Mouse (Mus musculus): ENCODE measurements around the gene Nupr1. TPM values are rescaled to one million over a fixed set of nuclear protein-coding genes. Genes with fewer than 3 reads are reported as not detected.

The Nupr1 gene
- polyA plus RNA-seq, 2 experiments: 1.9 to 3.2 TPM

DNA sequence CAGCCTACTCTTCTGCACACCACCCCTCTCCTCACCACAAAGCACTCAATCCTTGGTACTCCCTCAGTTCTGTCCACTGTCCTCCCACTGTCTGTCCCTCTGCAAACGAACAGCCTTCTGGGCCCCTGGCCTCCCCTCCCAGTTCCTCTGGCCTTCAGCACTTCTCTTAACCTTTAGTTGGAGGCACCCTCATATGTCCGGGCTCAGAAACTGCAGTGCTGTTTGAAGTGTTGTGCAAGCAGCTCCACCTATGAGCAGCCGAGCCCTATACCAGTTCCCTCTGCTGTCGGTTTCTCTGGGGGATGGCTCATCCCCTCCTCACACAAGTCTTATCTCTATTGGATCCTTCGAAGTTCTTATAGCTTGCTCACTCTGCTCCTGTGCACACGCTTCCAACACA lies 34.2 kb downstream of the Nupr1 start:
- DNase-seq (ENCODE audit: low read depth in 3 of 3, low spot score in 3 of 3): no peak
- Histone ChIP-seq H3K36me3 (replicated peaks; ENCODE audit: control insufficient read depth, insufficient read depth, low read depth) (no peaks in the 10 kb centered on the region), H3K9ac (replicated peaks) (no peak overlapping the region), H3K4me2 (ENCODE audit: low read depth) (no peak overlapping the region), H3K27ac (no peak overlapping the region), H3K4me1 (replicated peaks; ENCODE audit: control insufficient read depth in 2 of 2, insufficient read depth in 2 of 2, low read length in 1 of 2) (peaks cover 0 to 3% of the 10 kb centered on the region in 2 experiments; a peak in 2 of 4 replicates), H3K9me3 (ENCODE audit: control insufficient read depth, low read length) (no peaks in the 10 kb centered on the region), H3K27me3 (ENCODE audit: control insufficient read depth, insufficient read depth, low read length) (no peaks in the 10 kb centered on the region), H3K4me3 (ENCODE audit: insufficient read depth in 1 of 2, low read depth in 2 of 2, low read length in 2 of 2) (no peak overlapping the region)
- 21% methylated on average over 6 of the region's 6 CpGs for WGBS (ENCODE audit: insufficient replicate concordance)
- ATAC-seq (ENCODE audit: insufficient read depth): no peak
- no peak for TF ChIP-seq EP300 (IDR thresholded peaks at IDR 0.05; ENCODE audit: low read depth)
- no peak for TF ChIP-seq CTCF (IDR thresholded peaks at IDR 0.05; ENCODE audit: low read depth)

- no peak overlapping the region for H3K27ac ChIP-seq
These were observed 34.8 kb downstream of the Nupr1 start for GRCm38 (mm10) chr7:126595890-126596289.

DNA sequence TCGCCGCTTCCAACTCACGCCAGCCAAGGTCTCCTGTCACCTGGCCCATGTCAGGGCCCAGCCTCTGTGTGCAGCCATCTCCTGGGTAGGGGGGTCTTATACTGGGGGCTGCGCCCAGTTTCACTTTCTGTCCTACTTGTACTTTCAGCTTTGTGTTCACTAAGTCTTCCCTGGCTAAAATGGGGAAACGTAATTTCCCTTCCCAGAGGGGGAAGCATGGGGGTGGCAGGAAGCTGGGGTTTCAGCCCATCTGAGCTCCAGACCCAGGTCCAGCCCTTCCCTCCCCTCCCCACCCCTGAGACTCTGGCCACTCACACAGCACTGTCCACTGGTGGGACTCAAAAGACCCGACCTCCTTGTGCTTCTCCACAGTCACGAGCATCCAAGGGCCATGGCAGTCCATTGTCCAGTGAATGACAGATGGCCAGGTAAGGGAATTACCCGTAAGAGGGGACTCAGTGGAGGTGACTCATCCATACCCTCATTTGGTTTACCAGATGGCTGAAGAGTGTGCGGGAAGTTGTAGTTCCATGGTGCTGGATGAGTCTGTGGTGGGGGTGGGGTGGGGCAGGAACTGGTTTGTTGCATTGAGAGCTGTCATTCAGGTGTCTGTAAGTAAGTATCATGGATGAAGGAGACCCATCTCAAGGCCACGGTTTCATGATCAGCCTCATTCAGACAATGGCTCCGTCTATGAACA lies 35.6 kb downstream of the Nupr1 start, which contains the start of gene Il27:
Il27 (minus strand) TSS at position 80 of the 700 bp plus-strand sequence.
- Histone ChIP-seq H3K9ac (replicated peaks) (no peak within 1 kb of the TSS), H3K27me3 (ENCODE audit: control insufficient read depth, insufficient read depth, low read length) (no peaks in the 10 kb centered on the region), H3K9me3 (ENCODE audit: control insufficient read depth, low read length) (no peaks in the 10 kb centered on the region), H3K4me1 (replicated peaks; ENCODE audit: control insufficient read depth in 2 of 2, insufficient read depth in 2 of 2, low read length in 1 of 2) (peaks cover 0 to 3% of the 10 kb centered on the region in 2 experiments; a peak in 2 of 4 replicates), H3K36me3 (replicated peaks; ENCODE audit: control insufficient read depth, insufficient read depth, low read depth) (no peaks in the 10 kb centered on the region), H3K4me3 (ENCODE audit: insufficient read depth in 1 of 2, low read depth in 2 of 2, low read length in 2 of 2) (no peak within 1 kb of the TSS), H3K4me2 (ENCODE audit: low read depth) (no peak within 1 kb of the TSS), H3K27ac (no peak within 1 kb of the TSS)
- DNase-seq (ENCODE audit: low read depth in 3 of 3, low spot score in 3 of 3): no peak
- ATAC-seq (ENCODE audit: insufficient read depth): no peak
- 55% methylated on average over 11 of the region's 11 CpGs for WGBS (ENCODE audit: insufficient replicate concordance)
- no peak for TF ChIP-seq CTCF (IDR thresholded peaks at IDR 0.05; ENCODE audit: low read depth)

More at GRCm38 (mm10) chr7:126595890-126596289, 34.8 kb downstream of the Nupr1 start:
- 64% methylated on average over 5 of the region's 5 CpGs for WGBS (ENCODE audit: insufficient replicate concordance)
- no peak for ATAC-seq (ENCODE audit: insufficient read depth)
- Histone ChIP-seq H3K9me3 (ENCODE audit: control insufficient read depth, low read length) (no peaks in the 10 kb centered on the region), H3K4me3 (ENCODE audit: insufficient read depth in 1 of 2, low read depth in 2 of 2, low read length in 2 of 2) (no peak overlapping the region), H3K9ac (replicated peaks) (no peak overlapping the region), H3K27me3 (ENCODE audit: control insufficient read depth, insufficient read depth, low read length) (no peaks in the 10 kb centered on the region), H3K4me1 (replicated peaks; ENCODE audit: control insufficient read depth in 2 of 2, insufficient read depth in 2 of 2, low read length in 1 of 2) (peaks cover 0 to 3% of the 10 kb centered on the region in 2 experiments; a peak in 2 of 4 replicates), H3K36me3 (replicated peaks; ENCODE audit: control insufficient read depth, insufficient read depth, low read depth) (no peaks in the 10 kb centered on the region), H3K4me2 (ENCODE audit: low read depth) (no peak overlapping the region)
- no peak for DNase-seq (ENCODE audit: low read depth in 3 of 3, low spot score in 3 of 3)
- no peak for TF ChIP-seq CTCF (IDR thresholded peaks at IDR 0.05; ENCODE audit: low read depth)
- TF ChIP-seq EP300 (IDR thresholded peaks at IDR 0.05; ENCODE audit: low read depth): no peak

DNA sequence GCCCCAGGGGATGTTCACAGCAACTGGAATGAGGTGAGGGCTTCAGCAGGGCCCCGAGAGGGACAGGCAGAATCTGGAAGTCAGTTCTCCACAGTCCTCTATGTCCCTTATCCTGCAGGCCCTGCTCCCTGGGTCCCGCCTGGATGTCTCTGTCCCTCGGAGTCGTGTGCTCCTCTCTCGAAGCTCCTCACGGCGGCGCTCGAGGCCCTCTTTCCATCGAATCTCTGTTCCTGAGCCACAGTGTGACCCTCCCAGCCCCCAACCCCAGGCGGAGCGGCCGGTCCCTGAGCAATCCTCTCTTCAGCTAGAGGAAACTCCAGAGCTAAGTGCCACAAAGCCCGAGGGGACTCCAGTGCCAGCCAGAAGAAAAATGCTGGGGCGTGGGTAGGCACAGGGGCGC lies 42.9 kb downstream of the Nupr1 start:
- H3K36me3 ChIP-seq (replicated peaks; ENCODE audit: control insufficient read depth, insufficient read depth, low read depth): no peaks in the 10 kb centered on the region
- 28% methylated on average over 16 of the region's 16 CpGs for WGBS (ENCODE audit: insufficient replicate concordance)
- TF ChIP-seq EP300 (IDR thresholded peaks at IDR 0.05; ENCODE audit: low read depth) (no peak), CTCF (IDR thresholded peaks at IDR 0.05; ENCODE audit: low read depth) (peak; percentile 61)
- H3K27me3 ChIP-seq (ENCODE audit: control insufficient read depth, insufficient read depth, low read length): no peaks in the 10 kb centered on the region
- H3K9ac ChIP-seq (replicated peaks): no peak overlapping the region
- DNase-seq (ENCODE audit: low read depth in 3 of 3, low spot score in 3 of 3) (no peak), ATAC-seq (ENCODE audit: insufficient read depth) (no peak)
- peaks cover 3 to 10% of the 10 kb centered on the region in 2 experiments; a peak in 3 of 4 replicates for H3K4me1 ChIP-seq (replicated peaks; ENCODE audit: control insufficient read depth in 2 of 2, insufficient read depth in 2 of 2, low read length in 1 of 2)
- H3K4me3 ChIP-seq (ENCODE audit: insufficient read depth in 1 of 2, low read depth in 2 of 2, low read length in 2 of 2): no peak overlapping the region
- H3K27ac ChIP-seq: no peak overlapping the region
- no peak overlapping the region for H3K4me2 ChIP-seq (ENCODE audit: low read depth)
- no peaks in the 10 kb centered on the region for H3K9me3 ChIP-seq (ENCODE audit: control insufficient read depth, low read length)

DNA sequence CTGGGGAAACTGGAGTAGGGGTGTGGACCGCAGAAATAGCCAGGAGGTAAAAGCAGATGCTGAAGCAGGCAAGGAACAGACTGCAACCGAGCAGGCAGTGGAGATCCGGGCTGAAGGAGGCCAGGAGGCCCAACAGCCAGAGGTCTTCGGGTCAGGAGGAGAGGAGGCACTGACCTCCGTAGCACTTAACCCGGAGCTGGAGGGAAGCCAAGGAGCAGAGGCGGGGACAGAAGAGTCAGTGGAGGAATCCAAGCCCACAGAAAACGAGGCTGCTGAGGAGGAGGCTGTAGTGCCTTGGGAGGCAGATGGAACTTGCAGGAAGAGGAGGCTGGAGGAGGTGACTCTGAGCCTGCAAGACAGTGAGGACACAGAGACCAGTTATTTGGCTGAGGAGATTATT lies 43.8 kb downstream of the Nupr1 start:
- Histone ChIP-seq H3K27ac (no peak overlapping the region), H3K27me3 (ENCODE audit: control insufficient read depth, insufficient read depth, low read length) (no peaks in the 10 kb centered on the region), H3K4me3 (ENCODE audit: insufficient read depth in 1 of 2, low read depth in 2 of 2, low read length in 2 of 2) (no peak overlapping the region), H3K36me3 (replicated peaks; ENCODE audit: control insufficient read depth, insufficient read depth, low read depth) (no peaks in the 10 kb centered on the region), H3K4me2 (ENCODE audit: low read depth) (no peak overlapping the region), H3K9me3 (ENCODE audit: control insufficient read depth, low read length) (no peaks in the 10 kb centered on the region), H3K4me1 (replicated peaks; ENCODE audit: control insufficient read depth in 2 of 2, insufficient read depth in 2 of 2, low read length in 1 of 2) (peaks cover 3 to 10% of the 10 kb centered on the region in 2 experiments; a peak in 3 of 4 replicates), H3K9ac (replicated peaks) (no peak overlapping the region)
- 59% methylated on average over 8 of the region's 8 CpGs for WGBS (ENCODE audit: insufficient replicate concordance)
- ATAC-seq (ENCODE audit: insufficient read depth) (no peak), DNase-seq (ENCODE audit: low read depth in 3 of 3, low spot score in 3 of 3) (no peak)
- TF ChIP-seq CTCF (IDR thresholded peaks at IDR 0.05; ENCODE audit: low read depth): no peak
- TF ChIP-seq EP300 (IDR thresholded peaks at IDR 0.05; ENCODE audit: low read depth): no peak

All from liver, embryonic 14.5 days (tissue).